Mouse (Mus musculus) lung, adult 2 months (tissue): ENCODE data around the gene Rmi1.

Experiments
- CTCF ChIP-seq: fragments of 200-500 bp; IDR thresholded peaks from 2 replicates; pipeline ENCODE4 v1.5.1; 2011; ENCODE audit warnings: mild to moderate bottlenecking, low read length, control low read depth; ENCODE audit not compliant: insufficient read depth
- POLR2A ChIP-seq: fragments of 200-500 bp; IDR thresholded peaks from 2 replicates; pipeline ENCODE4 v1.6.1; 2011; ENCODE audit warnings: low read depth, mild to moderate bottlenecking, control low read depth, low read length, borderline replicate concordance; ENCODE audit errors: extremely low read depth

GRCm38 (mm10) chr13:58439716-58440115, 37.7 kb downstream of the Rmi1 start:
- no peak for TF ChIP-seq POLR2A
- TF ChIP-seq CTCF: no peak
